Mouse (Mus musculus) c-Kit-positive CD71-positive TER-119-positive erythroid progenitor cells, embryonic 14.5 days (primary cell): ENCODE results near the gene Dbp.
"Not testable (repeated sequence)": the region's sequence is repeated elsewhere in the genome, so short reads cannot be mapped to it uniquely, and the experiment has no call there.

Experiments
- DNase-seq: peaks from one replicate; pipeline ENCODE4 v3.0.0-alpha.2; 2013; ENCODE audit warnings: low spot score

The Dbp gene

DNA sequence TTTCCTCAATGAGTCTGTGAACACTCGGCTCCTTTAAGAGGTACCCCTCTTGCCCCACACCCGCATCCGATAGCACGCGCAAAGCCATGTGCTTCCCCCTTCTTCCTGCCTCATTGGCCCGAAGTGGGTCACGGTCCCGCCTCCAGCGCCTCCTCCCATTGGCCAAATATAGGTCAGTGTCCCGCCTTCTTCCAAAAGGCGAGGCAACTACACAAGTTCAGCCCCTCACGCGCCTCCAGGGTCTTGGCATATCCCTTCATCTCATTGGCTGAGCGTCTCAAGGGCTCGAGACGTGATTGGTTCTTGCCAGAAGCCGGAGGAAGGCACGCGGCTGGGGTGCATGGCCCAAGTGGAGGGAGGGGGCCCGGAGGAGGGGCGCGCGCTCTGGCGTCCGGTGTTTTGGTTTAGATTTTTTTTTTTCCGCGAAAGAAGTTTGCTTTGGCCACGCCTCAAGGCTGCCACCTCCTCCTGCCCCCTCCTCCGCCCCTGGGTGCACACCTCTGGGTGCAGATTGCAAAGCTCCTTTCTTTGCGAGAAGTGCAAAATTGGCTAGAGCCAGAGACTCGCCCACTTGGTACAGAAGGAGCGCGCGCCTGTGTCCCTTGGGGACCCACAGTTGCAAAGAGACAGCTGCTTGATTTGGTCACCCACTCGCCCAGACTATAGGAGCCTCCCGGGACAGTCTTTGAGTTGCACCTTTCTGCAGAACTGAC is at the start of gene Dbp:
Gene Dbp, plus strand, starts transcription at position 359 of the 713 bp plus-strand sequence.
- peak; percentile 91 for DNase-seq

- DNase-seq, result no peak
Measured at GRCm38 (mm10) chr7:45660746-45661478, 44.0 kb upstream of the Dbp start.

DNA sequence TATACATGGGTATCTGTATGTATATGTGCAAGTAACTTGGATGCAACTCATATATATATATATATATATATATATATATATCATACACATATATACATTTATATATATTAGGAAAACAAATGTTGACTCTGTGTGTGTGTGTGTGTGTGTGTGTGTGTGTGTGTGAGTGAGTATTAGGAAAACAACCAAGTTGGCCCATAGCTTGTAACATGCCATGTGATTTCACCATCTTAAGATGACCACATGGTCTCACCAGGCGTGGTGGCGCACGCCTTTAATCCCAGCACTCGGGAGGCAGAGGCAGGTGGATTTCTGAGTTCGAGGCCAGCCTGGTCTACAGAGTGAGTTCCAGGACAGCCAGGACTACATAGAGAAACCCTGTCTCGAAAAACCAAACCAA is 43.2 kb upstream of the Dbp start:
- DNase-seq, result not testable (repeated sequence)

- DNase-seq, result no peak
Measured at GRCm38 (mm10) chr7:45665303-45666138, 39.4 kb upstream of the Dbp start.

DNA sequence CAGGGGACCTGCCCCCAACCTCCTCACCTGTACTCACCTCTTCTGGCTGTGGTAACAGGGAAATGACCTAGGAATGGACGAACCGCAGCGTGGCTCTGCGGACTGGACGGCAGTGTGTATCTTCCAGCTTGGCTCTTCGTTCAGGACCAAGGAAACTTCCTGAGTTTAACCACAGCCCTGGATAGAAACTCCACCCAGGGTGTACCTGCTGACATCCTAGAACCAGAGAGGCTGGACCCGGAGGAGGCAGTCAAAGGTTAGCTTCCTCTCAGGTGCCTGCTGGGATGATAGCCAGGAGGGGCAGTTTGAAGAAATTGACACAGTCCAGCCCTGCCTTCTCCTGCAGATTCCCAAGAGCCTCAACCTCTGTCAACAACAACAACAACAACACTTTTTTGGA is 38.7 kb upstream of the Dbp start, which contains the start of gene Fut2:
Gene Fut2, minus strand, starts transcription at position 234 of the 400 bp plus-strand sequence.
- no peak for DNase-seq

DNA sequence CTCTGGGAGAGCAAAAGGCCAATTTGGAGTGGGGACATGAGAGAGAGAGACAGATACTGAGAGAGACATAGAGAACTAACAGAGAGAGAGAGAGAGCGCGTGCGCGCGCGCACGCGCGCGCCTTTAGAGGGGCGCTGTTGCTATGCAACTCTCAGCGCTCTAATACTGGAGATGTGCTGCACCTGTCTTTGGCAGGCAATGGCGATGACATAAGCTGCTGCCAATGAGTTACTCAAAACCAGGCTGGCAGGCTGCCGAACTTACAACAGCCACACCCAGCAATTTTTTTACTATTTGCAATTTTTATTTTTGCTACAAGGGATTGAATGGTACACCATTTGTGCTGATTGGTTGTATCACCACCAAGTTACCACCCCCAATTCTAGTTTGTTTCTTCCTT is 37.1 kb upstream of the Dbp start:
- DNase-seq, result no peak

DNA sequence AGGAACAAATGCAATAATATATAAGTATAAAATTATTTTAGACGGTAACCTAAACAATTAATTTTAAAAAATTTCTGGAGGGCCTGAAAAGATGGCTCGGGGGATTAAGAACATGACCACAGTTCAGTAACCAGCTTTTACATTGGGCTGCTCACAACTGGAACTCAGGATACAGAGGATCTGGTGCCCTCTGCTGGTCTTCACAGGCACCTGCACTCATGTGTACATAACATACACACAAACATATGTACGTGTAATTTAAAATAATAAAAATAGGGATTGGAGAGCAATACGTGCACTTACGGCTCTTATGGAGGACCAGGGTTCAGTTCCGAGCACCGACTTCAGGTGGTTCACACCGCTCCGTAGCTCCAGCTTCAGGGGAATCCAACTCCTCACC is 36.0 kb upstream of the Dbp start:
- no peak for DNase-seq

- DNase-seq, result no peak
Measured at GRCm38 (mm10) chr7:45677627-45678295, 27.1 kb upstream of the Dbp start.

- no peak for DNase-seq
Measured at GRCm38 (mm10) chr7:45678513-45678912, 26.4 kb upstream of the Dbp start.

GRCm38 (mm10) chr7:45679966-45680621 is 24.8 kb upstream of the Dbp start:
- DNase-seq, result no peak

DNA sequence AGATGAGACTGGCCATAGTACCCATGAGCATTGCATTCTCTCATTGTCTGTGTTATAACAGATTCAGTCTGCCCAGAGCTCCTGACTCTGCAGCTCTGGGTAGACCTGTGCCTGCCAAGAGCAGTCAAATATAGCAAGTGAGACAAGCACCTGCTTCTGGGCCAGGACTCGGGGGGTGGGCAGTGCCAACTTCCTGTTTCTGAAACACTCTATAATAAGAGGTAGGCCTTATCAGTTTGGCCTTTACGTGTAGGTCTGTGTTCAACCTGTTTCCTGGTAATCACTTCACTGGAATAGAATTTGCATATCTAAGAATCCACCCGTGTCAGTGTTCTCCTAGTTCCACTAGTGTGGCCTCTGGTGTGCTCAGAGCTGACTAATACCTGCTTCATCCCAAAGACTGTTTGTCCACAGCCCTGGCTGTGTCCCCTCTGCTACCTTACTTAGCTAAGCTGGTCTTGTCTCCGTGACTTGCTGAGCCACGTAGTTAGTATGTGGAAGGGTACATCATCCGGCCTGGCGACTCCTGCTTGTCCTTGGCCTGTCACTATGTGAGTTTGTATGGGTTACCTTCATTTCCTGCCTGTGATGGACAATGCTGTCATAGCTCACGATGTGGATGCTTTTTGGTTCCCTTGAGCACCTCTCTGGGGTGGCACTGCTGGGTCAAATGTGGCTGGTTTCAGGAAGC is 23.7 kb upstream of the Dbp start:
- DNase-seq, result no peak

- DNase-seq, result peak; percentile 73
Measured at GRCm38 (mm10) chr7:45682144-45683126, 22.5 kb upstream of the Dbp start.

DNA sequence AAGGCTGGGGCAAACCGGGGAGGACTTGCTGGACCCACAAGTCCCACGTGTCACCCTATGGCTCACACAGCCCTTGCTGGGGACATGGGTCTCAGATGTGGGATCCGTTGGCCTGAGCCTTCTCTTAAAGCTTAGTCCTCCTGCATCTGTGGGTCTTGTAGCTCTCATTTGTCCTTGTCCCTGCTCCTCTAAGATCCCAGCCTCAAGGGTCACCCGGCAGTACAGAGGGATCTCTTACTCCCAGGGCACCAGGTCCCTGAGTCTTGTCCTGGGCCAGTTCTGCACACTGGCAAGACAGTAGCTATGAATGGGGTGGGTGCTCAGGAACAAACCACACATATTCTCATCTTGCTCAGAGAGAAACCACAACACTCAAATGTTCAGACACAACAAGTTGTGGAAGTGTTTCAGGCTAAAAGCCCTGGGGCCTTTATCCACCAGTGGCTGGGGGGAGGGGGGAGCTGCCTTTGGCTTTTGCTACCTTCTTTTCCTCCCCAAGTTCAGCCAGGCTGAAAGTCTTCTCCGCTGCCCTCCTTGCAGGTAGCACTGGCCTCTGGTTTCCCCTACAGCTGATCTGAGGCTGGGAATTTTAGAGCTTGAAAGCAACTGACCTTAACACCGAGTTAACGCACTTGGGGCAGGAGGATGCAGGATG is 21.4 kb upstream of the Dbp start, which contains the start of gene Ntn5:
Gene Ntn5, plus strand, starts transcription at position 627 of the 655 bp plus-strand sequence.
- DNase-seq, result no peak

DNA sequence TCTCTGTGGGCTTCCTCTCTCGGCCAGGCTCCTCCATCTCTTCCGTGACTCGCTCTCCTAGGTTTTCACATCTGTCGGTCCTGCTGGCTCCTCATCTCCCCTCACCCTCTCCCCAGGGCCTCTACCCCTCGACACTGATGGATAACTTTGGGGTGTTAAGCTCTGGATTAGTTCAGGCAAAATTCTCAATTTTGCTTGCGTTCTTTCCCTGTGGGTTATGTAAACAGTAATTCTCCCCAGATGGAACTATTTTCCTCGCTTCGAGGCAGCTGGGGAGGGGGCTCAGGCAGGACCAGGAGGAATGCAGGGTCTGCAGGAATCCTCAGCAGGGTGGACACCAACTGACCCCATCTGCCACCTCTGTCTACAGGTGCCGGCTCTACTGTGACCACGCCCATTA is 19.1 kb upstream of the Dbp start:
- no peak for DNase-seq

DNA sequence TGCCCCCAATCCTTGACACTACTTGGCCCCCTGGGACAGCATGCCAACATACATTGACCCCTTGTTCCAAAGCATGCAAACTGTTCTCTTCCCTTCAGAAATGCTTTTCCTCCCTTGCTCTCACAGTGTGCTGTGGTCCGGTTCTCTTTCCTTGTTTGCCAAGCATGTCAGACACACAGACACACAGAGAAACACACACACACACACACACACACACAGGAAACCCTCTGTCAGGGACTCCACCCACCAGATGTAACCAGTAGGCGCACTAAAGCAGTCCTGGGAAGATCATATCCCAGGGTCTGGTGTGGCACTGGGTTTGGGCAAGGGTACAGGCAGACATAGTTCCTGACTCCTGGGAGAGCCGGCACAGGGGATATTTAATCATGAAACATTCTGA is 18.0 kb upstream of the Dbp start:
- DNase-seq, result no peak

DNA sequence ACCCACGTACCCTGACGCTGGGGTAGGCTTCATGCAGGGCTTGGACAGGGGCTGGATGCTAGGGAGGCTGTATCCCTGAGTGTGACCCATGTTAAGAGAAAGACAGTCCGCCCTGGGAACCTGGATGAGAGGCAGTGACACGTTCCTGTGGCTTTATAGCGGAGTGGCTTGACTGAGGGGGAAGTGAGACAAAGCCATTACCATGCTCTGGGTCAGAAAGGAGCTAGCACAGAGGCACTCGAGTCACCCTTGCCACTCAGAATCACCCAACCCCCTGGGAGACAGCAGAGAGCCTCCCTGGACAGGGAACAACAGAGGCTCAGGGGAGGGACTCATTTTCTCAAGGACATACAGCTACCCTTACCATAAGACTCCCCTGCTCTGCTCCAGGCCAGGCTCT is 15.8 kb upstream of the Dbp start:
- no peak for DNase-seq

GRCm38 (mm10) chr7:45689800-45690199 is 15.1 kb upstream of the Dbp start:
- DNase-seq, result no peak

- no peak for DNase-seq
Measured at GRCm38 (mm10) chr7:45692364-45692763, 12.5 kb upstream of the Dbp start.
